Mouse (Mus musculus) hindbrain, embryonic 14.5 days (tissue): Measurements from ENCODE around the gene Pheta1. TPM values are rescaled to one million over a fixed set of nuclear protein-coding genes. Genes with fewer than 3 reads are reported as not detected.
A peak's percentile ranks its signal among the peaks of the same experiment; 100 is the strongest.

ENCODE experiments used
- ATAC-seq: fragments of 200-750 bp; cut with Nextera tagmentation; 2 replicates; pipeline ENCODE4 v1.8.0; 2017; ENCODE audit warnings: moderate number of reproducible peaks, mild to moderate bottlenecking, moderate TSS enrichment, moderate library complexity; ENCODE audit not compliant: low FRiP score
- DNase-seq: peaks from one replicate; pipeline ENCODE4 v3.0.0-alpha.2; 2015; ENCODE audit warnings: low spot score
- H3K27ac ChIP-seq: fragments of 300-500 bp; sonication (generic); 2 replicates; pipeline ENCODE4 v1.5.1; 2014; ENCODE audit warnings: mild to moderate bottlenecking, moderate library complexity
- H3K27me3 ChIP-seq: fragments of 300-500 bp; sonication (generic); 2 replicates; pipeline ENCODE4 v1.6.1; 2014; ENCODE audit warnings: mild to moderate bottlenecking, low read length, mixed read lengths; ENCODE audit not compliant: control insufficient read depth, insufficient read depth
- H3K36me3 ChIP-seq: fragments of 300-500 bp; sonication (generic); replicated peaks from 2 replicates; pipeline ENCODE4 v1.6.1; 2014; ENCODE audit not compliant: control insufficient read depth, insufficient read depth
- H3K4me1 ChIP-seq: fragments of 300-500 bp; sonication (generic); replicated peaks from 2 replicates; pipeline ENCODE4 v1.6.1; 2014; ENCODE audit warnings: antibody characterized with exemption, low read length, mixed read lengths; ENCODE audit not compliant: control insufficient read depth, insufficient read depth
- H3K4me2 ChIP-seq: fragments of 300-500 bp; sonication (generic); replicated peaks from 2 replicates; pipeline ENCODE4 v1.6.1; 2014; ENCODE audit warnings: mild to moderate bottlenecking, moderate library complexity
- H3K4me3 ChIP-seq: fragments of 300-500 bp; sonication (generic); replicated peaks from 2 replicates; pipeline ENCODE4 v1.5.1; 2014; ENCODE audit warnings: mild to moderate bottlenecking, low read length
- H3K9ac ChIP-seq: fragments of 300-500 bp; sonication (generic); 2 replicates; pipeline ENCODE4 v1.6.1; 2014
- H3K9me3 ChIP-seq: fragments of 300-500 bp; sonication (generic); 2 replicates; pipeline ENCODE4 v1.6.1; 2016; ENCODE audit warnings: low read length; ENCODE audit not compliant: control insufficient read depth
- WGBS: fragments of 180-500 bp; shearing (Covaris S2); extraction: QIAGEN DNeasy Blood & Tissue Kit; methylation state at CpG from one replicate; pipeline ENCODE4 v1.1.7; 2014; 5-methylcytosine and 5-hydroxymethylcytosine counted together
- polyA plus RNA-seq: library from polyadenylated mRNA; unstranded; fragments of >200 nt; fragmentation: Nextera tagmentation; extraction: Ambion mirVana; gene quantifications from 2 replicates; pipeline ENCODE4 v1.2.1, GENCODE M21; 2014

The Pheta1 gene
- polyA plus RNA-seq, 1 experiment from 2014 or later = 32.3 TPM

- H3K4me1 ChIP-seq = peaks cover 2% of the 10 kb centered on the region; the same call in 1 of the 2 replicates
- no peak overlapping the region for H3K4me3 ChIP-seq
- H3K9ac ChIP-seq = no peak overlapping the region
- WGBS = 53% methylated on average over 9 of the region's 9 CpGs
- no peak for DNase-seq
- H3K4me2 ChIP-seq = no peak overlapping the region
- no peaks in the 10 kb centered on the region for H3K36me3 ChIP-seq
- H3K27ac ChIP-seq = peak overlapping the region; percentile 11; the same call in 1 of the 2 replicates
- ATAC-seq = no peak
- no peaks in the 10 kb centered on the region for H3K27me3 ChIP-seq
- no peaks in the 10 kb centered on the region for H3K9me3 ChIP-seq
Observed at GRCm38 (mm10) chr5:121889819-121890362, 41.1 kb downstream of the Pheta1 start.

DNA sequence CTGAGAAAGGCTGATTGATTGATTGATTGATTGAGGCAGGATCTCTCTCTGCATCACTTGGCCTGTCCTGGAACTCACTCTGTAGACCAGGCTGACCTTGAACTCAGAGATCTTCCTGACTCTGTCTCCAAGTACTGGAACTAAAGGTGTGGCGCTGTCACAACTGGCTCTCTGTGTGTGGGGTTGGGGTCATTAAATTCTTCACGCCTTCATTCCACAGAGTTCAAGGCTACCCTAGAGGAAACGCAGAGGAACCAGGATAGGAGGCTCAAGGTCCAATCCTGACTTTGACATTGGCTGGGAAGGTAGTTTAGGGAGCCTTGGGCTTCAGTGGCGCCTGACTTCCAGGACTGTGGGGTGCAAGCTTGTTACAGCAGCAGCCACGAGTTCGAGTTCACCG, 42.1 kb downstream of the Pheta1 start:
- WGBS = 94% methylated on average over 7 of the region's 7 CpGs
- no peak for ATAC-seq
- Histone ChIP-seq H3K4me2 (no peak overlapping the region), H3K36me3 (no peaks in the 10 kb centered on the region), H3K27me3 (no peaks in the 10 kb centered on the region), H3K4me1 (peaks cover 12% of the 10 kb centered on the region), H3K9me3 (no peaks in the 10 kb centered on the region), H3K27ac (no peak overlapping the region), H3K9ac (no peak overlapping the region), H3K4me3 (no peak overlapping the region)
- no peak for DNase-seq

GRCm38 (mm10) chr5:121892281-121892680, 43.5 kb downstream of the Pheta1 start:
- DNase-seq (no peak), ATAC-seq (no peak)
- Histone ChIP-seq H3K4me3 (no peak overlapping the region), H3K27me3 (no peaks in the 10 kb centered on the region), H3K9ac (no peak overlapping the region), H3K9me3 (no peaks in the 10 kb centered on the region), H3K4me1 (peaks cover 14% of the 10 kb centered on the region), H3K27ac (no peak overlapping the region), H3K36me3 (no peaks in the 10 kb centered on the region), H3K4me2 (no peak overlapping the region)
- 83% methylated on average over 14 of the region's 14 CpGs for WGBS

- WGBS = 35% methylated on average over 3 of the region's 3 CpGs
- no peak overlapping the region for H3K9ac ChIP-seq
- H3K27me3 ChIP-seq = no peaks in the 10 kb centered on the region
- DNase-seq (peak; percentile 74), ATAC-seq (no peak)
- peaks cover 14% of the 10 kb centered on the region for H3K4me1 ChIP-seq
- no peak overlapping the region for H3K27ac ChIP-seq
- H3K9me3 ChIP-seq = no peaks in the 10 kb centered on the region
- no peak overlapping the region for H3K4me3 ChIP-seq
- H3K4me2 ChIP-seq = no peak overlapping the region
- no peaks in the 10 kb centered on the region for H3K36me3 ChIP-seq
Observed at GRCm38 (mm10) chr5:121893581-121893980, 44.8 kb downstream of the Pheta1 start.

- DNase-seq = no peak
- no peak overlapping the region for H3K27ac ChIP-seq
- WGBS = 53% methylated on average over 10 of the region's 10 CpGs
- no peak overlapping the region for H3K4me2 ChIP-seq
- H3K27me3 ChIP-seq = no peaks in the 10 kb centered on the region
- no peak for ATAC-seq
- no peaks in the 10 kb centered on the region for H3K36me3 ChIP-seq
- H3K4me3 ChIP-seq = no peak overlapping the region
- no peak overlapping the region for H3K9ac ChIP-seq
- H3K9me3 ChIP-seq = no peaks in the 10 kb centered on the region
- H3K4me1 ChIP-seq = peaks cover 14% of the 10 kb centered on the region
Observed at GRCm38 (mm10) chr5:121894647-121895046, 45.9 kb downstream of the Pheta1 start.

DNA sequence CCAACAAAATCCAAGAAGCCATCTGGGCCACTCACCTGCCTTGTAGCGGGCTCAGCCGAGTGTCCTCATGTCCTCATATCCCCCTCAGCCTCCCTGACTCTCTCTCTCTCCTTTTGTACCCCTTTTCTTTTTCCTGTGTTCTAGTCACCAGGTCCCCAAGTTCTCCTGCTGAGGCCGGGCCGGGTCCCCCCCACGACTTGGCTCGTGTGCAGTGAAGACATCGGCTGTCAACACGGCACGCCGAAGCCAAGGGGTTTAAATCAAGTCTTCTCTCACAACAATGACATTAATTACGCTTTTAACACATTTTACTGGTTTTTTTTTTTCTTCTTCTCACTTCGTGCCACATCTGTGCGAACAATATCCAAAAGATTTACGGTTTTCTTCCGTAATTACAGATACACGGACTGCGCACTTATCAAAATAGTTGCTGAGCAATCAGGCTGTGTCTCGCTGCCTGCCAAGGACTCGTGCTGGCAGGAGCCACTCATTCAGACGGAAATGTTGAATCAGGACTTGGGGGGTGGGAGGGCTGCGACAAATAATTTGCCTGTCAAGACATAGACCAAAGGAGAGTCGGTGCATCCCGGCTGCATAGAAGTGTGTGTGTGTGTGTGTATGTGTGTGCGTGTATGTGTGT, 46.5 kb downstream of the Pheta1 start:
- Histone ChIP-seq H3K9ac (0 out of 2 replicates have a peak overlapping the region, but pooled peaks have one; percentile 2), H3K27ac (0 out of 2 replicates have a peak overlapping the region, but pooled peaks have one; percentile 11), H3K4me1 (peaks cover 14% of the 10 kb centered on the region), H3K9me3 (no peaks in the 10 kb centered on the region), H3K36me3 (no peaks in the 10 kb centered on the region), H3K4me3 (no peak overlapping the region), H3K27me3 (no peaks in the 10 kb centered on the region), H3K4me2 (0 out of 2 replicates have a peak overlapping the region, but pooled peaks have one; percentile 19)
- no peak for DNase-seq
- no peak for ATAC-seq
- 32% methylated on average over 24 of the region's 24 CpGs for WGBS

- H3K9ac ChIP-seq = peak overlapping the region; percentile 5; the same call in 1 of the 2 replicates
- H3K9me3 ChIP-seq = no peaks in the 10 kb centered on the region
- 0 out of 2 replicates have a peak overlapping the region, but pooled peaks have one; percentile 5 for H3K4me2 ChIP-seq
- H3K4me3 ChIP-seq = no peak overlapping the region
- peaks cover 12% of the 10 kb centered on the region; the same call in 1 of the 2 replicates for H3K4me1 ChIP-seq
- H3K27me3 ChIP-seq = no peaks in the 10 kb centered on the region
- DNase-seq (no peak), ATAC-seq (no peak)
- H3K36me3 ChIP-seq = no peaks in the 10 kb centered on the region
- WGBS = 20% methylated on average over 23 of the region's 23 CpGs
- H3K27ac ChIP-seq = peak overlapping the region; percentile 70
Observed at GRCm38 (mm10) chr5:121902809-121903745, 54.3 kb downstream of the Pheta1 start.
